Mouse (Mus musculus): ENCODE results near the gene Bmp6. TPM values are rescaled to one million over a fixed set of nuclear protein-coding genes. Genes with fewer than 3 reads are reported as not detected.

The Bmp6 gene
- polyA plus RNA-seq, 1 experiment, result 63.5 TPM

DNA sequence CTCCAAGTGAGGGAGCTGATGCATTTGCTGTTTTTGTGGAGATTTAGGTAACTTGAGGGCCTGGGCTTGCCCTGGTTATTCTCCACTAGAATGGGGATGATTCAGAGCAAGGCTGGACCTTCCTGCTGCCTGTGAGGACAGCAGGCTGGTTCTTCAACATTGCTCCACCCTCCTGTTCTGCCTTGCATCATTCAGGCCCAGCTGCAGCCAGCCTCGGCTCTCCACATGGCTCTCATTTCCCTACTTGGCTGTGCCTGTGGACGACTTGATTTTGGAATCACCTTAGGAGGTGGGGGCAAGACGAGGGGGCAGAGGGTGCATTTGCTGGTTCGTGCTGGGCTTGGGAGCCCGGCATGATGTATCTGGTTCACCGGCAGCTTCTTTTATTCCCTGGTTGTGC is 53.8 kb downstream of the Bmp6 start:
- 64% methylated on average over 6 of the region's 6 CpGs for WGBS

DNA sequence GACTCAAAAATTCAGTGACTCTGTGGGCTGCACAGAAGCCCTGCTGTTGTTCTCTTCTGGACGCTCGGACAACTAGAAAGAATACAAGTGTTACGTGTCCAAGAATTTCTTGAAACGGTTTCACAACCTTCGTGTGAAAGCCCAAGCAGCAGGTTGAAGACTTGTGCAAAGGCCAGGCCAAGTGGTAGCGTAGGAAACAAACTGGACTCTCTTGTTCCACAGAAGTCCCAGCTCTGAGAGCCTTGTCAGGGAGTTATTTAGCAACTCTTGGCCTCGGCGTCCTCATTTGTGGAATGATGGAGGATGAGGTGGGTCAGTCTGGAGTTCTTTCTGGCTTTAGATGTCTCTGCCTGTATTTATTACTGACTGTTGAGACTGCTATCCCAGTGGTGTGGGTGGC is 55.8 kb downstream of the Bmp6 start:
- DNase-seq, result no peak
- Histone ChIP-seq H3K4me1 (ENCODE audit: control insufficient read depth, insufficient read depth, low read length) (no peaks in the 10 kb centered on the region), H3K27me3 (replicated peaks; ENCODE audit: control insufficient read depth, insufficient read depth, low read length) (no peaks in the 10 kb centered on the region), H3K36me3 (ENCODE audit: control insufficient read depth, insufficient read depth, low read length) (no peaks in the 10 kb centered on the region), H3K27ac (ENCODE audit: insufficient read depth, low read depth, low read length) (no peak overlapping the region), H3K4me3 (ENCODE audit: insufficient read depth, low read depth, low read length) (no peak overlapping the region)
- TF ChIP-seq POLR2A (IDR thresholded peaks at IDR 0.05; ENCODE audit: low read depth, low read length), result no peak
- TF ChIP-seq CTCF (conservative IDR thresholded peaks at IDR 0.05; ENCODE audit: insufficient read depth, insufficient read length, low read depth, low read length), result no peak
- 83% methylated on average over 8 of the region's 8 CpGs for WGBS

More for the DNA sequence above, 53.8 kb downstream of the Bmp6 start:
- H3K4me1 ChIP-seq (ENCODE audit: control insufficient read depth, insufficient read depth, low read length), result no peaks in the 10 kb centered on the region
- no peak for TF ChIP-seq POLR2A (IDR thresholded peaks at IDR 0.05; ENCODE audit: low read depth, low read length)
- TF ChIP-seq CTCF (conservative IDR thresholded peaks at IDR 0.05; ENCODE audit: insufficient read depth, insufficient read length, low read depth, low read length), result no peak
- no peak overlapping the region for H3K4me3 ChIP-seq (ENCODE audit: insufficient read depth, low read depth, low read length)
- DNase-seq, result no peak
- no peak overlapping the region for H3K27ac ChIP-seq (ENCODE audit: insufficient read depth, low read depth, low read length)
- H3K36me3 ChIP-seq (ENCODE audit: control insufficient read depth, insufficient read depth, low read length), result no peaks in the 10 kb centered on the region
- no peaks in the 10 kb centered on the region for H3K27me3 ChIP-seq (replicated peaks; ENCODE audit: control insufficient read depth, insufficient read depth, low read length)

DNA sequence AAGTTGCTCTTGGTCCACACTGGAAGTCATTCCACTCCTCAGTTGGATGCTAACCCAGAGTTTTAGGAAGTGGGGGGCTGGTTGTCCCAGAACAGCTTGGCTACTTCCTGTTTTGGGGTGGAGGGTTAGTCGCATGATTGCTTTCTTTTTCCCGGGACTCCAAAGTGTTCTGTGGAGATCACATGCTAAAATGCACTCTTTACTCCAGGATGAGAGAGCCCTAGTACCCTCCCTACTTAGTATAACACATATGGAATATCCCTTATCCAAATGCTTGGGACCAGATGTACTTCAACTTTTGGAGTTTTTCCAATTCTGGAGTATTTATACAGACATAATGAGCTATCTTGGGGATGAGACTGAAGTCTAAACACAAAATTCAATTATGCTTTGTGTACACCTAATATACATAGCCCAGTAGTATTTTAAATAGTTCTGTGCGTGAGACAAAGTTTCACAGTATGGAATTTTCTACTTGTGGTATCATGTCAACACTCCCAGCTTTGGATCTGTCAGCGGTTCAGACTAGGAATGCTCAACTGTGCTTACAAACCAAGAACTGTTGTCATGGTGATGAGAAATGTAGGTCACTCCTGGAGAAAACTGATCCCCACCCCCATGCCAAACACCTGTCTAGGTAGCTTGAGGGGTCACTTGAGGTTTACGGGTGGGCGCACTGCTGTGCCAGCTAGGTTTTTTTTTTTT is 62.9 kb downstream of the Bmp6 start:
- WGBS, result 45% methylated on average over 6 of the region's 6 CpGs
- peak; percentile 40 for DNase-seq
- no peak for TF ChIP-seq CTCF (conservative IDR thresholded peaks at IDR 0.05; ENCODE audit: insufficient read depth, insufficient read length, low read depth, low read length)
- TF ChIP-seq POLR2A (IDR thresholded peaks at IDR 0.05; ENCODE audit: low read depth, low read length), result no peak
- peaks cover 15% of the 10 kb centered on the region for H3K4me1 ChIP-seq (ENCODE audit: control insufficient read depth, insufficient read depth, low read length)
- H3K36me3 ChIP-seq (ENCODE audit: control insufficient read depth, insufficient read depth, low read length), result no peaks in the 10 kb centered on the region
- no peaks in the 10 kb centered on the region for H3K27me3 ChIP-seq (replicated peaks; ENCODE audit: control insufficient read depth, insufficient read depth, low read length)
- H3K27ac ChIP-seq (ENCODE audit: insufficient read depth, low read depth, low read length), result peak overlapping the region; percentile 21; the same call in 1 of the 2 replicates
- no peak overlapping the region for H3K4me3 ChIP-seq (ENCODE audit: insufficient read depth, low read depth, low read length)

DNA sequence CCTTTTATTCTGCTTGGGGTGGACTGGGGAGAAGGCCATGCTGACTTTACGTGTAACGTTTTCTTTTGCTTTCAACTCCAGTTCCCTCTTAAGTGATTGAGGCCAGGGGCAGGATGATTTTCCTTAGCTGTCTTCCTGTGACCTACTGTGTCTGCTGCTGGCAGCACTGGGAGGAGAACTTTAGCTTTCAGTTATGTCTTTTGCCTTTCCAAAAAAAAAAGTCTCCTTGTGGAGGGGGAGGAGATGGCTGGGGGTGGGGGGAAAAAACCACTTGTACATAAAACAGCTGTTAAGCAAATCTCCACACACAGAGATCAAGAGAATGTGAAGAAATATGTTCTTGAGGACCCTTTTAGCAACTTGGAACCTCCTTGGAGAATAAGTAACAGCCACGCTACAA is 63.7 kb downstream of the Bmp6 start:
- H3K4me1 ChIP-seq (ENCODE audit: control insufficient read depth, insufficient read depth, low read length), result peaks cover 15% of the 10 kb centered on the region
- no peaks in the 10 kb centered on the region for H3K36me3 ChIP-seq (ENCODE audit: control insufficient read depth, insufficient read depth, low read length)
- peak; percentile 22 for DNase-seq
- WGBS, result 49% methylated on average over 3 of the region's 3 CpGs
- H3K4me3 ChIP-seq (ENCODE audit: insufficient read depth, low read depth, low read length), result no peak overlapping the region
- 0 out of 2 replicates have a peak overlapping the region, but pooled peaks have one; percentile 21 for H3K27ac ChIP-seq (ENCODE audit: insufficient read depth, low read depth, low read length)
- H3K27me3 ChIP-seq (replicated peaks; ENCODE audit: control insufficient read depth, insufficient read depth, low read length), result no peaks in the 10 kb centered on the region
- TF ChIP-seq POLR2A (IDR thresholded peaks at IDR 0.05; ENCODE audit: low read depth, low read length), result no peak
- no peak for TF ChIP-seq CTCF (conservative IDR thresholded peaks at IDR 0.05; ENCODE audit: insufficient read depth, insufficient read length, low read depth, low read length)

GRCm38 (mm10) chr13:38410322-38410865 is 65.5 kb downstream of the Bmp6 start:
- 18% methylated on average over 15 of the region's 15 CpGs for WGBS
- DNase-seq, result peak; percentile 78
- Histone ChIP-seq H3K4me1 (ENCODE audit: control insufficient read depth, insufficient read depth, low read length) (peaks cover 15% of the 10 kb centered on the region), H3K4me3 (ENCODE audit: insufficient read depth, low read depth, low read length) (no peak overlapping the region), H3K27me3 (replicated peaks; ENCODE audit: control insufficient read depth, insufficient read depth, low read length) (no peaks in the 10 kb centered on the region), H3K36me3 (ENCODE audit: control insufficient read depth, insufficient read depth, low read length) (no peaks in the 10 kb centered on the region), H3K27ac (ENCODE audit: insufficient read depth, low read depth, low read length) (peak overlapping the region; percentile 58; the same call in 1 of the 2 replicates)
- no peak for TF ChIP-seq POLR2A (IDR thresholded peaks at IDR 0.05; ENCODE audit: low read depth, low read length)
- no peak for TF ChIP-seq CTCF (conservative IDR thresholded peaks at IDR 0.05; ENCODE audit: insufficient read depth, insufficient read length, low read depth, low read length)

- TF ChIP-seq POLR2A (IDR thresholded peaks at IDR 0.05; ENCODE audit: low read depth, low read length) (no peak), CTCF (conservative IDR thresholded peaks at IDR 0.05; ENCODE audit: insufficient read depth, insufficient read length, low read depth, low read length) (no peak)
- peak; percentile 62 for DNase-seq
- Histone ChIP-seq H3K27me3 (replicated peaks; ENCODE audit: control insufficient read depth, insufficient read depth, low read length) (no peaks in the 10 kb centered on the region), H3K36me3 (ENCODE audit: control insufficient read depth, insufficient read depth, low read length) (no peaks in the 10 kb centered on the region), H3K27ac (ENCODE audit: insufficient read depth, low read depth, low read length) (peak overlapping the region; percentile 35; the same call in 1 of the 2 replicates), H3K4me3 (ENCODE audit: insufficient read depth, low read depth, low read length) (no peak overlapping the region), H3K4me1 (ENCODE audit: control insufficient read depth, insufficient read depth, low read length) (peaks cover 3% of the 10 kb centered on the region; the same call in 1 of the 2 replicates)
- WGBS, result 52% methylated on average over 7 of the region's 7 CpGs
Observed at GRCm38 (mm10) chr13:38419781-38420180, 74.9 kb downstream of the Bmp6 start.

DNA sequence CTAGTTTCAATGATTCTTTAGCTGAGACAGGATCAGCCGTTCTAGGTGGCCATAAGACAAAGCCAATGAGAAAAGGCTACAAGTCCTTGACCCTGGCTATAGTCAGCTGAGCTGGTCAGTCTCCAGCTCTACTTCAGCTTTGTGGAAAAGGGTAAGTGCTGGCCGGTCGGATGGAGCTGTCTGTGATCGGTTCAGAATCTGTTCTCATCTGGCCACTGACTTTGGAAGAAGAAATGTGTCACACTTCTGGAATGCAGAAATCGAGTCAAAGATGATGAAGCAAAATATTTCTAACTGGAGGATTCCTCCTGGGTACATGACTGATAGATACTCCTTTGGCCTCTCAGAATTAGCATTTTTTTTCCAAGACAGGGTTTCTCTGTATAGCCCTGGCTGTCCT is 77.6 kb downstream of the Bmp6 start:
- WGBS, result 57% methylated on average over 5 of the region's 5 CpGs

More for the DNA sequence above, 77.6 kb downstream of the Bmp6 start:
- no peak for TF ChIP-seq POLR2A (IDR thresholded peaks at IDR 0.05; ENCODE audit: low read depth, low read length)
- TF ChIP-seq CTCF (conservative IDR thresholded peaks at IDR 0.05; ENCODE audit: insufficient read depth, insufficient read length, low read depth, low read length), result no peak
- no peak for DNase-seq
- Histone ChIP-seq H3K4me3 (ENCODE audit: insufficient read depth, low read depth, low read length) (no peak overlapping the region), H3K36me3 (ENCODE audit: control insufficient read depth, insufficient read depth, low read length) (no peaks in the 10 kb centered on the region), H3K4me1 (ENCODE audit: control insufficient read depth, insufficient read depth, low read length) (peaks cover 6% of the 10 kb centered on the region; the same call in 1 of the 2 replicates), H3K27ac (ENCODE audit: insufficient read depth, low read depth, low read length) (no peak overlapping the region), H3K27me3 (replicated peaks; ENCODE audit: control insufficient read depth, insufficient read depth, low read length) (no peaks in the 10 kb centered on the region)
